Mouse (Mus musculus) liver, adult 2 months (tissue): Measurements from ENCODE around the gene Rnase13. TPM values are rescaled to one million over a fixed set of nuclear protein-coding genes. Genes with fewer than 3 reads are reported as not detected.

Source experiments
- DNase-seq: peaks from one replicate; pipeline ENCODE4 v3.0.0-alpha.2; 2011; ENCODE audit warnings: low read depth, low spot score; ENCODE audit errors: extremely low read depth
- H3K27ac ChIP-seq: fragments of 200-500 bp; replicated peaks from 2 replicates; pipeline ENCODE4 v1.5.1; 2012; ENCODE audit warnings: low read depth, mild to moderate bottlenecking, control low read depth, inconsistent platforms, low read length; ENCODE audit not compliant: insufficient read depth
- H3K27me3 ChIP-seq: fragments of 200-500 bp; 2 replicates; pipeline ENCODE4 v1.6.1; 2012; ENCODE audit warnings: mild to moderate bottlenecking, moderate library complexity, low read length, inconsistent platforms; ENCODE audit not compliant: control insufficient read depth, insufficient read depth
- H3K36me3 ChIP-seq: fragments of 200-500 bp; 2 replicates; pipeline ENCODE4 v1.6.1; 2012; ENCODE audit warnings: low read length, inconsistent platforms; ENCODE audit not compliant: control insufficient read depth, insufficient read depth
- H3K4me1 ChIP-seq: fragments of 200-500 bp; 2 replicates; pipeline ENCODE4 v1.6.1; 2011; ENCODE audit warnings: low read length; ENCODE audit not compliant: control insufficient read depth, insufficient read depth
- H3K4me3 ChIP-seq: fragments of 200-500 bp; 2 replicates; pipeline ENCODE4 v1.5.1; 2011; ENCODE audit warnings: low read depth, mild to moderate bottlenecking, control low read depth, low read length, moderate library complexity; ENCODE audit not compliant: insufficient read depth
- H3K79me2 ChIP-seq: fragments of 200-500 bp; 2 replicates; pipeline ENCODE4 v1.6.1; 2012; ENCODE audit warnings: inconsistent platforms, mild to moderate bottlenecking, low read length, moderate library complexity; ENCODE audit not compliant: control insufficient read depth, insufficient read depth
- H3K9ac ChIP-seq: fragments of 200-500 bp; 2 replicates; pipeline ENCODE4 v1.6.1; 2012; ENCODE audit warnings: low read depth, mild to moderate bottlenecking, control low read depth, inconsistent platforms, low read length
- CTCF ChIP-seq: fragments of 200-500 bp; IDR thresholded peaks from 2 replicates; pipeline ENCODE4 v1.5.1; 2011; ENCODE audit warnings: low read depth, low read length, control low read depth
- POLR2A ChIP-seq: fragments of 200-500 bp; IDR thresholded peaks from 2 replicates; pipeline ENCODE4 v1.6.1; 2011; ENCODE audit warnings: low read length, control low read depth; ENCODE audit not compliant: insufficient read depth; ENCODE audit errors: extremely low read depth
- WGBS: fragments of 180-500 bp; shearing (Covaris S2); methylation state at CpG from one replicate; pipeline ENCODE4 v1.1.7; 2018; 5-methylcytosine and 5-hydroxymethylcytosine counted together
- polyA plus RNA-seq: library from polyadenylated mRNA; depleted of rRNA; stranded (reverse); fragments of >200 nt; gene quantifications from 2 replicates; pipeline ENCODE4 v1.2.3, GENCODE M21; 2012; rRNA removed
- total RNA-seq: library from RNA; depleted of rRNA; stranded (reverse); fragments of >200 nt; gene quantifications from 2 replicates; pipeline ENCODE4 v1.2.3, GENCODE M21; 2014; rRNA removed

The Rnase13 gene
- total RNA-seq = not detected in 2 replicates
- 0.22 and 0.24 TPM in 2 replicates for polyA plus RNA-seq

DNA sequence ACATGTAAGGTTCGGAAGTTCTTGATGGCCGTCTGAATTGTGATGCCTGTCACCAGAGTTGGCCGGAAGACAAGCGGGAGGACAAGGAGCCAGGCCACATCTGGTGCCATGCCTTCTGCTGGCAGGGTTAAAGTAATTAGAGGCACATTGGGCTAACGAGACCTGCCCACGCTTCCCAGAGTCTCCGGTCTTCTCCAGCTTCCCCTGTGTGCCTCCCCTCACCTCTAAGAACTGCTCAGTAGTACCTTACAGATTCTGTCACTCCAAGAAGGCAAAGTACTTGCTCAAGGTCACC, at the start of gene Rnase13:
Gene Rnase13, minus strand, starts transcription at position 203 of the 295 bp plus-strand sequence.
- Histone ChIP-seq H3K27me3 (no peaks in the 10 kb centered on the region), H3K9ac (no peak within 1 kb of the TSS), H3K4me3 (no peak within 1 kb of the TSS), H3K36me3 (no peaks in the 10 kb centered on the region), H3K27ac (peak within 1 kb of the TSS; percentile 3), H3K4me1 (peaks cover 8% of the 10 kb centered on the region), H3K79me2 (no peaks in the 10 kb centered on the region)
- DNase-seq = no peak
- 47% methylated on average over 7 of the region's 7 CpGs for WGBS
- TF ChIP-seq POLR2A (no peak), CTCF (no peak)

DNA sequence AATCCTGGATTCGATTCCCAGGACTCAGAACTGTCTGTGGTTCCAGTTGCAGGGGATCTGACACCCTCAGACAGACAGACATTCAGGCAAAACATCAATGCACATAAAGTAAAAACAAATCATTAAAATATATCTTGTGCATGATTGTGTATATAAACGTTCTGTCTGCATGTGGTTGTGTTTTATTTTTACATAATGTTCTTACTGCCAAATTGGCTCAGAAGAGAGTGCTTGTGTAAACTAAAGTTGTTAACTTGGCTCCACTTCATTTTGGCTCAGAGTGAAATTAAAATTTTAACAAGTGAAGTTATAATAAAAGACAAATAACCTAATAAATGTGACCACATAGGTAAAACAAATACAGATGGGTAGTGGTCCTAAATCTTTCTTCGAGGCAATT, 44.8 kb upstream of the Rnase13 start:
- Histone ChIP-seq H3K4me3 (no peak overlapping the region), H3K4me1 (no peaks in the 10 kb centered on the region), H3K27me3 (no peaks in the 10 kb centered on the region), H3K9ac (no peak overlapping the region), H3K79me2 (no peaks in the 10 kb centered on the region), H3K27ac (no peak overlapping the region), H3K36me3 (no peaks in the 10 kb centered on the region)
- WGBS = 46% methylated on average over 3 of the region's 3 CpGs
- TF ChIP-seq CTCF (no peak), POLR2A (no peak)
- DNase-seq = peak; percentile 57

DNA sequence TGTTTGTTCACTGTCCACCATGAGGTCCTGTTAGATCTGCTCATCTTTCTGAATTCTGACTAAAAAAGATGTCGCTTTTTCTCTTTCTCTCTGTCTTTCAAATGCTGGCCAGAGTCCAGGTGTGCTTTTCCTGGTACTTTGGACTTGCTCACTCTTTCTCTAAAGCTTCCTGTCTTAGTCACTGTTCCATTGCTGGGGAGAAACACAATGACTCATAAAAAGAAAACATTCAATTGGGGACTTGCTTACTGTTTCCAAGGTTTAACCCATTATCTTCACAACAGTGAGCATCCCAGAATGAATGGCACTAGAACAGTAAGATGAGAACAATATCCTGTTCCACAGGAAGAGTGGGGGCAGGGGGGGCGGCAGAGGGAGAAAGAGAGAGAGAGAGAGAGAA, 37.7 kb upstream of the Rnase13 start:
- Histone ChIP-seq H3K79me2 (no peaks in the 10 kb centered on the region), H3K36me3 (no peaks in the 10 kb centered on the region), H3K9ac (no peak overlapping the region), H3K27ac (no peak overlapping the region), H3K4me1 (no peaks in the 10 kb centered on the region), H3K4me3 (no peak overlapping the region), H3K27me3 (no peaks in the 10 kb centered on the region)
- no peak for TF ChIP-seq CTCF
- TF ChIP-seq POLR2A = no peak
- 60% methylated on average over 2 of the region's 2 CpGs for WGBS
- DNase-seq = no peak

- DNase-seq = peak; percentile 71
- Histone ChIP-seq H3K36me3 (peaks cover 3% of the 10 kb centered on the region; the same call in 1 of the 2 replicates), H3K9ac (peak overlapping the region; percentile 21; the same call in 1 of the 2 replicates), H3K4me3 (no peak overlapping the region), H3K4me1 (peaks cover 19% of the 10 kb centered on the region), H3K27ac (peak overlapping the region; percentile 98), H3K79me2 (no peaks in the 10 kb centered on the region), H3K27me3 (no peaks in the 10 kb centered on the region)
- no peak for TF ChIP-seq POLR2A
- TF ChIP-seq CTCF = no peak
- WGBS = 33% methylated on average over 6 of the region's 6 CpGs
These were observed 20.8 kb upstream of the Rnase13 start for GRCm38 (mm10) chr14:51943336-51943735.

DNA sequence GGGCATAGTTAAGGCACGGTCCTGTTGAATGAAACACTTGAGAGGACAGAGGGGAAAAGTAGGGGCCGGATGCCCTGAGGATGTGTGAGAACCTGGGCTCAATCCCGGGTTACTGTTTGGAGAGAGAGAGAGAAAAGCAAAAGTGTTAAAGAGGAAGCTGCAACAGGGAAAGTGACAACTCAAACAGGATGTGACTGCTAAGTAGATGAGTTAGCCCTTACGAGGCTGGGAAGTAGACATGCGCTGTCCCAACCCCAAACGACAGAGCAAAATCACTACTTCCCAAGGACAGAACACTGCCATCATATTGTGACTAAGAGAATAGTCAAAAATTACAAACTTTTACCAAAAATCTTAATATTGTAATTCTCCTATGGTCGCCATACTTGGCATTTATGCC, 19.7 kb upstream of the Rnase13 start:
- Histone ChIP-seq H3K4me3 (no peak overlapping the region; the same call in 1 of the 2 replicates), H3K36me3 (peaks cover 3% of the 10 kb centered on the region; the same call in 1 of the 2 replicates), H3K4me1 (peaks cover 19% of the 10 kb centered on the region), H3K9ac (peak overlapping the region; percentile 74), H3K27ac (peak overlapping the region; percentile 98), H3K79me2 (no peaks in the 10 kb centered on the region), H3K27me3 (no peaks in the 10 kb centered on the region)
- TF ChIP-seq POLR2A = no peak
- TF ChIP-seq CTCF = no peak
- WGBS = 26% methylated on average over 7 of the region's 7 CpGs
- peak; percentile 72 for DNase-seq

DNA sequence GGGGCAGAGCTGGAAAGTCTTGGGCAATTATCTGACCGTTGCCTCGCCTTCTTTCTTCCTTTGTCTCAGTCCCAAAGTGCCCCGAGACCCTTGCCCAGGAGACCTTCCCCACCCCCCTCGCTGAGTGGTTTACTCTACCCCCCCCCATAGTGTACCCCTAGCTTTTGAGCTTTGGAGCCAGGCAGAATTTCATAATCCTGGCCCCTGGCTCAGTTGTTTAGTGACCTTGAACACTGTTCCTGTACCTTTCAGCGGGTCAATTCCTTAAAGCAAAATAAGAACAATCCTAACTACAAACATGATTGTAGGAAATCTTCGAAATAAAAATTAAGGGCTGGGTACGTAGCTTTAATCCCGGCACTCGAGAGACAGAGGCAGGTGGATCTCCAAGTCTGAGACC, 19.0 kb upstream of the Rnase13 start:
- peaks cover 19% of the 10 kb centered on the region for H3K4me1 ChIP-seq
- no peaks in the 10 kb centered on the region for H3K27me3 ChIP-seq
- 9% methylated on average over 9 of the region's 9 CpGs for WGBS
- no peak for TF ChIP-seq CTCF
- TF ChIP-seq POLR2A = no peak
- peak overlapping the region; percentile 99 for H3K27ac ChIP-seq
- H3K4me3 ChIP-seq = peak overlapping the region; percentile 42
- H3K79me2 ChIP-seq = no peaks in the 10 kb centered on the region
- H3K36me3 ChIP-seq = peaks cover 3% of the 10 kb centered on the region; the same call in 1 of the 2 replicates
- peak; percentile 88 for DNase-seq
- peak overlapping the region; percentile 74 for H3K9ac ChIP-seq
